Mouse (Mus musculus): ENCODE measurements around the gene Kalrn. TPM values are rescaled to one million over a fixed set of nuclear protein-coding genes. Genes with fewer than 3 reads are reported as not detected.

The Kalrn gene
- total and polyA plus RNA-seq, 2 experiments from 2014 or later, result 23.6 to 148 TPM

- ATAC-seq, result peak; percentile 76
- Histone ChIP-seq H3K4me2 (ENCODE audit: low read depth) (no peak overlapping the region), H3K9me3 (ENCODE audit: low read length) (no peaks in the 10 kb centered on the region), H3K27me3 (ENCODE audit: insufficient read depth, low read length) (no peaks in the 10 kb centered on the region), H3K27ac (ENCODE audit: low read depth, low read length) (peak overlapping the region; percentile 64), H3K36me3 (ENCODE audit: insufficient read depth) (no peaks in the 10 kb centered on the region), H3K4me3 (ENCODE audit: low read depth, low read length) (no peak overlapping the region), H3K4me1 (ENCODE audit: insufficient read depth) (peaks cover 6% of the 10 kb centered on the region; the same call in 1 of the 2 replicates), H3K9ac (no peak overlapping the region)
- 71% methylated on average over 8 of the region's 8 CpGs for WGBS
- peak; percentile 51 for TF ChIP-seq CTCF (IDR thresholded peaks at IDR 0.05; ENCODE audit: low read depth)
- no peak for DNase-seq
Measured at GRCm38 (mm10) chr16:34525866-34526265, 47.5 kb downstream of the Kalrn start.

GRCm38 (mm10) chr16:34525205-34525604 lies 48.1 kb downstream of the Kalrn start:
- Histone ChIP-seq H3K36me3 (ENCODE audit: insufficient read depth) (no peaks in the 10 kb centered on the region), H3K27me3 (ENCODE audit: insufficient read depth, low read length) (no peaks in the 10 kb centered on the region), H3K4me3 (ENCODE audit: low read depth, low read length) (no peak overlapping the region), H3K9me3 (ENCODE audit: low read length) (no peaks in the 10 kb centered on the region), H3K4me1 (ENCODE audit: insufficient read depth) (peaks cover 6% of the 10 kb centered on the region; the same call in 1 of the 2 replicates), H3K27ac (ENCODE audit: low read depth, low read length) (no peak overlapping the region), H3K9ac (no peak overlapping the region), H3K4me2 (ENCODE audit: low read depth) (no peak overlapping the region)
- TF ChIP-seq CTCF (IDR thresholded peaks at IDR 0.05; ENCODE audit: low read depth), result no peak
- 50% methylated on average over 3 of the region's 3 CpGs for whole genome bisulfite sequencing
- 0 out of 2 replicates have a peak, but pooled peaks have one; percentile 26 for ATAC-seq
- no peak for DNase-seq

GRCm38 (mm10) chr16:34521061-34521460 lies 52.3 kb downstream of the Kalrn start:
- Histone ChIP-seq H3K4me3 (ENCODE audit: low read depth, low read length) (no peak overlapping the region), H3K36me3 (ENCODE audit: insufficient read depth) (no peaks in the 10 kb centered on the region), H3K9me3 (ENCODE audit: low read length) (no peaks in the 10 kb centered on the region), H3K4me1 (ENCODE audit: insufficient read depth) (peaks cover 31% of the 10 kb centered on the region), H3K9ac (no peak overlapping the region), H3K4me2 (ENCODE audit: low read depth) (no peak overlapping the region), H3K27me3 (ENCODE audit: insufficient read depth, low read length) (no peaks in the 10 kb centered on the region), H3K27ac (ENCODE audit: low read depth, low read length) (peak overlapping the region; percentile 69)
- TF ChIP-seq CTCF (IDR thresholded peaks at IDR 0.05; ENCODE audit: low read depth), result no peak
- peak; percentile 55 for ATAC-seq
- WGBS, result 12% methylated on average over 5 of the region's 5 CpGs
- peak; percentile 45 for DNase-seq

- Histone ChIP-seq H3K27me3 (ENCODE audit: insufficient read depth, low read length) (no peaks in the 10 kb centered on the region), H3K9ac (no peak overlapping the region), H3K4me3 (ENCODE audit: low read depth, low read length) (no peak overlapping the region), H3K27ac (ENCODE audit: low read depth, low read length) (peak overlapping the region; percentile 81), H3K9me3 (ENCODE audit: low read length) (no peaks in the 10 kb centered on the region), H3K4me2 (ENCODE audit: low read depth) (no peak overlapping the region), H3K36me3 (ENCODE audit: insufficient read depth) (no peaks in the 10 kb centered on the region), H3K4me1 (ENCODE audit: insufficient read depth) (peaks cover 44% of the 10 kb centered on the region)
- ATAC-seq (peak; percentile 58), DNase-seq (peak; percentile 63)
- no peak for TF ChIP-seq CTCF (IDR thresholded peaks at IDR 0.05; ENCODE audit: low read depth)
- 39% methylated on average over 12 of the region's 12 CpGs for WGBS
Measured at GRCm38 (mm10) chr16:34516891-34517398, 56.4 kb downstream of the Kalrn start.

- Histone ChIP-seq H3K9ac (no peak overlapping the region), H3K4me1 (ENCODE audit: insufficient read depth) (peaks cover 47% of the 10 kb centered on the region), H3K27ac (ENCODE audit: low read depth, low read length) (no peak overlapping the region), H3K4me3 (ENCODE audit: low read depth, low read length) (no peak overlapping the region), H3K27me3 (ENCODE audit: insufficient read depth, low read length) (no peaks in the 10 kb centered on the region), H3K4me2 (ENCODE audit: low read depth) (no peak overlapping the region), H3K9me3 (ENCODE audit: low read length) (no peaks in the 10 kb centered on the region), H3K36me3 (ENCODE audit: insufficient read depth) (no peaks in the 10 kb centered on the region)
- no peak for TF ChIP-seq CTCF (IDR thresholded peaks at IDR 0.05; ENCODE audit: low read depth)
- no peak for DNase-seq
- no peak for ATAC-seq
- 90% methylated on average over 4 of the region's 4 CpGs for WGBS
Measured at GRCm38 (mm10) chr16:34515485-34515884, 57.8 kb downstream of the Kalrn start.

- Histone ChIP-seq H3K4me1 (ENCODE audit: insufficient read depth) (peaks cover 47% of the 10 kb centered on the region), H3K36me3 (ENCODE audit: insufficient read depth) (no peaks in the 10 kb centered on the region), H3K9ac (no peak overlapping the region), H3K9me3 (ENCODE audit: low read length) (no peaks in the 10 kb centered on the region), H3K27ac (ENCODE audit: low read depth, low read length) (peak overlapping the region; percentile 71), H3K4me2 (ENCODE audit: low read depth) (peak overlapping the region; percentile 21), H3K27me3 (ENCODE audit: insufficient read depth, low read length) (no peaks in the 10 kb centered on the region), H3K4me3 (ENCODE audit: low read depth, low read length) (no peak overlapping the region)
- DNase-seq (peak; percentile 55), ATAC-seq (peak; percentile 61)
- WGBS, result 41% methylated on average over 13 of the region's 13 CpGs
- no peak for TF ChIP-seq CTCF (IDR thresholded peaks at IDR 0.05; ENCODE audit: low read depth)
Measured at GRCm38 (mm10) chr16:34513956-34514593, 59.3 kb downstream of the Kalrn start.

- no peak for TF ChIP-seq CTCF (IDR thresholded peaks at IDR 0.05; ENCODE audit: low read depth)
- H3K4me1 ChIP-seq (ENCODE audit: insufficient read depth), result peaks cover 34% of the 10 kb centered on the region
- 50% methylated on average over 4 of the region's 4 CpGs for WGBS
- peak overlapping the region; percentile 29 for H3K4me2 ChIP-seq (ENCODE audit: low read depth)
- H3K36me3 ChIP-seq (ENCODE audit: insufficient read depth), result no peaks in the 10 kb centered on the region
- H3K9me3 ChIP-seq (ENCODE audit: low read length), result no peaks in the 10 kb centered on the region
- no peak overlapping the region for H3K4me3 ChIP-seq (ENCODE audit: low read depth, low read length)
- H3K27me3 ChIP-seq (ENCODE audit: insufficient read depth, low read length), result no peaks in the 10 kb centered on the region
- DNase-seq (peak; percentile 25), ATAC-seq (peak; percentile 30; the same call in 1 of the 2 replicates)
- no peak overlapping the region; the same call in 1 of the 2 replicates for H3K9ac ChIP-seq
- peak overlapping the region; percentile 71 for H3K27ac ChIP-seq (ENCODE audit: low read depth, low read length)
Measured at GRCm38 (mm10) chr16:34512326-34512725, 61.0 kb downstream of the Kalrn start.
